Mouse (Mus musculus): ENCODE measurements around the gene Hspg2.
"Not testable (repeated sequence)": the region's sequence is repeated elsewhere in the genome, so short reads cannot be mapped to it uniquely, and the experiment has no call there.

Gene Hspg2

GRCm38 (mm10) chr4:137468260-137469080 lies at the start of gene Hspg2:
TSS of gene Hspg2 (plus strand) at chr4:137468769.
- peak; percentile 86 to 89 for DNase-seq (ENCODE audit: low spot score in 2 of 2)

- DNase-seq (ENCODE audit: low spot score in 2 of 2), result no peak
Measured at GRCm38 (mm10) chr4:137430502-137430901, 38.1 kb upstream of the Hspg2 start, which contains the start of gene Cela3b. TSS of gene Cela3b (minus strand) at chr4:137430540.

DNA sequence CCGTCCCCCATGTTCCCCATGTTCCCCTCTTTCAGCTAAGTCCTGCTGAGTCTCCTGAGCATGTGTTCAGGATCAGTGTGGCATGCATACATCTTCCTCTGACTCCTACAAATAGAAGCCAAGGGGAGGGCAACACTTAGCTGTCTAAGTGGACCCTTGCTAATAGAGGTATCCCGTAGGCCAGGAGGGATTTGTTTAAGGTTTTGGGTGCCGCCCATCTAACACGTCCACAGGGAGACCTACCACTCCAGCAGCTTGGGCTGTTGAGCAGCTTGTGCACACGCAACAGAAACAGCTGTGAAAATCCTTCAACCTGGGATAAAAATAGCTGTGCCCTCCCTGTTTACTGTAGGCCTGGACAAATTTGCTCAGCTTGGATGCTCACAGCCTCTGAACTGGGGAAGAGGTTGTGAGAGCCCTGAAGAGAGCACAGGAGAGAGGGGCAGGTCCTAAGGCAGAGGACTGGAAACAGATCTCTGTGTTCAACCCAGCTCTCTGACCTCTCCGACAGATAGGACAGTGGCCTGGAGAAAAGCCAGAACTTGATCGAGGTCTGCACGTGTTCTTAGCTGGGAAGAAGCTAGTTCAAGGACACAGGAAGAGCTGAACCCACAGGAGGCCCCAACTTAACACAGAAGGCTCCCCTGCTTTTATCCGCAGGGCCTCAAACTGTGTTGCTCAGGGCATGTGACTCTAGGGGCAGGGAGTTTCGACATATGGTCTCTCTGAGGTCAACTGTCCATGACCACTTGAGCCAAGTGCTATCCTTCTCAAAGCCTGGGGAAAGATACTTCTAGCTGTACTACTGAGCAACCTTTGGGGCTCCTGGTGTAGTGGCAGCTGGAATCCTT lies 35.6 kb upstream of the Hspg2 start:
- not testable (repeated sequence) for DNase-seq (ENCODE audit: low spot score in 2 of 2)

DNA sequence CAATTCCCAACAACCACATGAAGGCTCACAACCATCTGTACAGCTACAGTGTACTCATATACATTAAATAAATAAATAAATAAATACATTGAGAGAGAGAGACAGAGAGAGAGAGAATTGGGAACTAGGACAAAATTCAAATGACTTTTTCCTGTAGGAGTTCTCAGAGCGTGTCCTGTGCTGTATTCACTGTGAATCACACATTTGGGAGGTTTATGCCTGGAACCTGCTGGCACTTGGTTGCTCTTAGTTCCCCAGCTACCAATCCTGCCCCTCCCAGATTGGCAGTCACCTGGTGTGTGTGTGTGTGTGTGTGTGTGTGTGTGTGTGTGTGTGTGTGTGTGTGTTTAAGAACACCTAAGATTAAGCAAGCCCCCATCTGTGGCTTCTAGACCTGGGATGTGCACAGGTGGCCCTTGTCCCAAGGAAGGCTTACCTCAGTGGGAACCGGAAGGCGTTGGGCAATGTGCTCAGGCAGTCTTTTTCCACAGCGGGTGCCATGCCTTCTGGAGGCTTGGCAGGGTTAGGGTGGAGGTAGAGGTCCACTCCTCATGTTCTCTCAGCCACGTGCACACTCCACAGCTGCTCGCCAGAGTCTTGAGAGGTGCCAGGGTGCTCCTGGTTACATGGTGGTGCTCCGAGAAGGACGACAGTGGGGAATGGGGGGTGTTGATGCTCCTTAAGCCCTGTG lies 31.4 kb upstream of the Hspg2 start:
- no peak for DNase-seq (ENCODE audit: low spot score in 2 of 2)

DNA sequence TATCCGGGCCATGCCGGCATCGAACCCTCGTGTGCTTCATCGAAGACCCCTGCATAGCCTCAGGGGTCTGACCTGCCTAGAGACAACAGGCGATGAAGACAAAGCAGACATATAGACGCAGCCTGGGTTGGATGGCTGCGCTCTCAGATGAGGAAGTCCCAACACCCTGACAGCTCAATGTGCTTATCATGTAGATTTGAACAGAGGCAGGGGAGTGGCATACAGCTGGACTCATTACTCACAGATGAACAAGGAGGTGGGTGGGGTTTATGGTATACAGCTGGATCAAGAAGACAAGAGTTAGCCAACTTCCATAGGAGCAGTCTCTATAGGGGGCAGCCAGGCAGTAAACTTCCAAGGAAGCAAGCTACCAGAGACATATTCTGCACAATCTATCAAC lies 29.7 kb upstream of the Hspg2 start:
- no peak for DNase-seq (ENCODE audit: low spot score in 2 of 2)

- no peak for DNase-seq (ENCODE audit: low spot score in 2 of 2)
Measured at GRCm38 (mm10) chr4:137441332-137441731, 27.2 kb upstream of the Hspg2 start.

DNA sequence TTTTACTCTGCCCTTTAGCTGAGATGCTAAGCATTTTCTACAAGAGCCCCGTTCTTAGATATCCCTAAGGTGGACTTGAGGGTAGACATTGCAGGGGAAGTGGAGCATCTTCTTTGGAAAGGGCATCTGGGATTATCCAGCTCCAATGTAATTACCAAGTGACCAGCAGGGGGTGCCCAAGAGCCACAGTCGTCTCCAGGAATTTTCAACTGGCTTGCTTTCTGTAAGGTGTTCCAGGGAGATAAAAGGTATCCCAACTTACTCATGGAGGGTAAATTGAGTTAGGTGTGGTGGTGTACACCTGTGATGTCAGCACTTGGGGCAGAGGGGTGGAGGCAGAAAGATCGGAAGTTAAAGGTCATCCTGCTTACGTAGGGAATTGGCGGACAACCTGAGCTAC lies 24.9 kb upstream of the Hspg2 start:
- peak in 1 of 2 experiments; percentile 14 for DNase-seq (ENCODE audit: low spot score in 2 of 2)

DNA sequence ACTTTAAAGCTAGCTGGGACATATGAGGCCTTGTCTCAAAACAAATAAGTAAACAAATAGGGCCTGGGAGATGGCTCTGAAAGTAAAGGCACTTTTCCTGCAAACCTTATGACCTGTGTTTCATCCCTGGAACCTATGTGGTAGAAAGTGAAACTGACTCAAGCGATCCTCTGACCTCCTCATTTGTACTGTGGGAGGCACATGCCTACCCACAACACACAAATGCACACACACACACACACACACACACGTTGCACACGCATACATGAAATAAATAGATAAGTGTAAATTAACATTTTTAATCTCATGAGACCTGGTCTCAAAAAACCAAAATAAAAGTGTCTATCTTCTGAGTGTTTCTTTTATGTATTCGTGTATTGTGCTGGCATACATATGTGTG lies 22.7 kb upstream of the Hspg2 start:
- no peak for DNase-seq (ENCODE audit: low spot score in 2 of 2)

DNA sequence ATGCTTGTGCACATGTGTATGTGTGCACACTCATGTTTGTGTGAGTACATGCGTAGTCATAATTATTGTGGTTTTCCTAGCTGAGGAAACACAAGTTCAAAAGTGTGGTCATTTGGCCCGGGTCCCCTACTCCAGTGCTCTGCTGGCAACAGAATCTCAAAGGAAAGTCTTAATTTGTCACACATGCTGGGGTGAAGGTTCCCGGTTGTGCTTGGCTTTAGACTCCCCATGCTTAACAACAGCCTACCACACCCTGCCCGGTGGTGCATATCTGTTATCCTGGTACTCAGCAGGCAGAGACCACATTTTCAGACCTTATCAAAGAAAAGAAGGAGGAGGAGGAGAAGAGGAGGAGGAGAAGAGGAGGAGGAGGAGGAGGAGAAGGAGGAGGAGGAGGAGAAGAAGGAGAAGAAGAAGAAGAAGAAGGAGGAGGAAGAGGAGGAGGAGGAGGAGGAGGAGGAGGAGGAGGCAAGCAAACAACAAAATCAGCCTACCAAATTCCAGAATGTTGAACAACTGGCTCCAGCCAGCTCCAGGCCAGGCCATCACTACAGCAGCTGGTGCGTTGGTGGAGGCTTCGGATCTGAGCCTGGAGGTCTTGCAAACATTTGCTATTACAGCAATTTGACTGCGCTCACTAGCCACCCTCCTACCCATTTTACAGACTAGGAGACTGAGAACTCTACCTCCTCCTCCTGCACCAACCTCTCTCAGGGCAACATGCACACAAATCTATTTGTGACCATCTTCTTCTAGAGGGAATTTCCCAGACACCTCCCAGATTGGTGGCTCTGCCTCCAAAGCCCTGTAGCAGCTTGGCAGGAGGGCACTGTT lies 21.0 kb upstream of the Hspg2 start:
- no peak for DNase-seq (ENCODE audit: low spot score in 2 of 2)

GRCm38 (mm10) chr4:137448197-137448596 lies 20.4 kb upstream of the Hspg2 start:
- no peak for DNase-seq (ENCODE audit: low spot score in 2 of 2)

- no peak for DNase-seq (ENCODE audit: low spot score in 2 of 2)
Measured at GRCm38 (mm10) chr4:137448641-137449040, 19.9 kb upstream of the Hspg2 start.

DNA sequence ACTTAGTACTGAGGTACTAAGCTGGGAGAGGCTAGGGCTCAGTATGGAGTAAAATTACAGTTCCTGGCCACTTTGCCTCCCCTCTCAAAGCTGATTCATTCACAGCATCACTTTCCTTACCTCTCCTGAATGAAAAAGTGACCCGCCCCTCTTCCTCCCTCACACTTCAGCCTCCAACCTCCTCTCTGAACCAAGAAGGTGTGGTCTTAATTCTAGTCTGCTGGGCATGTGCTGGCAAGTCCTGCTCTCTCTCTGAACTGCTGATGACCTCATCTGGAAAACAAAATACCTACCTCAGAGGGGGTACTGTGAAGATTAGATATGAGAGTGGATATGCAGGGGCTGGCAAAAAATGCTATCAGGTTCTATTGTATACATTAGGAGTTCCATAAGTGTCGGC lies 19.4 kb upstream of the Hspg2 start:
- no peak for DNase-seq (ENCODE audit: low spot score in 2 of 2)

DNA sequence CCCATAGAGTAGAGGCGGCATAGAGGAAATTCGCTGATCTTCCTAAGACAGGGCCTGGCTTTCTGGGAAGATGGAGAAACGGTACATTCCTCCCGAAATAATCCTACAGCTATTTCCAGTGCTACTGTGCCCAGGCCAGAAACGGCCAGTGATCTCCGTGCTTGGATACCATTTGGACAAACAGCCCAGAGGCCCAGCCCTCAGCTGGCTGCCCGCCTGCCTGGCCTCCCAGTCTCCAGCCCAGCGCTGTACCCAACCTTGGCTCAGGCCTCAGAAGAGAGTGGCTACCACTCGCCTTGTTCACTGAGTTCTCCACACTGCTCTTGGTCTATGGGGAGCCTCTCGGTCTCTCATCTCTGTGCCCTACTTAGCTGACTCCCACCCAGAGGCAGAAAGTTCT lies 18.9 kb upstream of the Hspg2 start:
- DNase-seq (ENCODE audit: low spot score in 2 of 2), result no peak

DNA sequence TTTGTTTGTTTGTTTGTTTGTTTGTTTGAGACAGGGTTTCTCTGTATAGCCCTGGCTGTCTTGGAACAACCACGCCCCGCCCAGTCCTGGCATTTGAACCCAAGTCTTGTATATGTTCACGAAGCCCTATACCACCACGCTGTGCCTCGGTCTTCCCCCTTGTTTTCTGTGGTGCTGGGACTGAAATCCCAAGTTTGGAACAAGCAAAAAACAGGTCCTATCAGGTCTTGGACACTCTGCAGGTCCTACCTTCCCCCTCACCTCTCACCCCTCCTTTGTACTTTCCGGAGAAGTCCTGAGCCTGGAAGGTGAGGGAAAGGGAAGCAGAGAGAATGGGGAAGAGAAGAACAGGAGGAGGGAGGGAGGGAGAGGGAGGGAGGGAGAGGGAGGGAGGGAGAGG lies 16.4 kb upstream of the Hspg2 start:
- DNase-seq (ENCODE audit: low spot score in 2 of 2), result no peak

DNA sequence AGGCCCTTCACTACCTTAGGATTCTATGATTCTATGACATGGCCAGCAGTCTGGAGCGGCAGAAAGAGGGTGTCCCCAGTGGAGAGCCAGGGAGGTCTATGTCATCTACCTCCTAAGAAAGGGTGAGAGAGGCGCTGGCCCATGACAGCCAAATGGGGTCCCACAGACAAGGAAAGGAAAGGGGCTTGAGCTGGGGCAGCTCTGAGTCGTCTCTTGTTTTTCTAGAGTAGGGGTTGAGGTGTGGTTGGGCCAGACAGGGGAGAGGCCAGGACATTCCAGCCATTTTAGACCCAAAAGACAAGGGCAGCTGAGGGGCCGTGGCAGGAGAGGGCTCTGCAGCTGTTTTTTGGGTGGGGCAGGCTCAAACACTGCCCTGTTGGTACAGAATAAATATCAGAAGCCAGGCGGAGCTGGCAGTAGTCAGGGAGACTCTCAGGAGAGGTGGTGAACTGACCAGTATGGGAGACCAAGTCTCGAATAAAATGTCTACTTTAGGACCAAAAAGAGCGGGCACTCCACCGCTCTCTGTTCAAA lies 15.3 kb upstream of the Hspg2 start, which contains the start of gene 1700013G24Rik:
1700013G24Rik (plus strand) TSS at position 51 of the 534 bp plus-strand sequence.
- DNase-seq (ENCODE audit: low spot score in 2 of 2), result no peak

- DNase-seq (ENCODE audit: low spot score in 2 of 2), result no peak
Measured at GRCm38 (mm10) chr4:137454582-137454981, 14.0 kb upstream of the Hspg2 start.

DNA sequence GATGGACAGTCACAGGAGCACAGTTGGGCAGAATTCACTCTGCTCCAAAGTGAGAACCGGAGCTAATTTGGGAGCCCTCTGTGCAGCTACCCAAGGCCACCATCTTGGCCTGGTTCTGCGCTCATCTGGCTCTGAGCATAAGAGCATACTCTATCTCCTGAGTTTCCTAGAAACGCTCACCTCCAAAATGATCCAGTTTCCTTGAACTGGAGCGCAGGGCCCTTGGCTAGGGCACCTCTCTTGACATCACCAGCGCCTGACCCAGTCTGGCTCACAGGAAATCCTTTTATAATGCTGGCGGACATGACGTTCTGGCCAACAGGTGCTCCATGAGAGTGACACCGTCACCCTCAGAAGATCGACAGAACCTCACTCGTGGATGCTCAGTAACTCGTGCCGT lies 12.0 kb upstream of the Hspg2 start:
- DNase-seq (ENCODE audit: low spot score in 2 of 2), result no peak

GRCm38 (mm10) chr4:137457292-137457691 lies 11.3 kb upstream of the Hspg2 start:
- DNase-seq (ENCODE audit: low spot score in 2 of 2), result no peak

DNA sequence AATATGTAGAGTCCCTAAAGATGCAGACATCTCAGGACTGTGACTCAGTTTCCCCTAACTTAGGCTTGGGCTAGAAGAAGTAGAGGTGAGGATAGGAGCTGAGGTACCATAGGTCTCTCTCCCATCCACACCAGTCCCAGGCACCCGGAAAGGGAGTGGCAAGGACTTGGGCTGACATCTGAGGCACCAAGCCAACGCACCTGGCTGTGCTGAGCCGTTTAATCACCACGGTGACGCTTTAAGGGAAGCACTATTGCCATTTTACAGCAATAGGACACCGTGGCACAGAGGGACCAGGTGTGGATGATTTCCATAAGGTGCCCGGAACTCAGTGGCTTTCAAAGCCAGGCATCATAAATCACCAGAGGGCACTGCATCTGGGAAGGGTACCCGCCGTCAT lies 10.3 kb upstream of the Hspg2 start:
- DNase-seq (ENCODE audit: low spot score in 2 of 2), result no peak

GRCm38 (mm10) chr4:137458861-137459260 lies 9.7 kb upstream of the Hspg2 start:
- DNase-seq (ENCODE audit: low spot score in 2 of 2), result no peak

DNA sequence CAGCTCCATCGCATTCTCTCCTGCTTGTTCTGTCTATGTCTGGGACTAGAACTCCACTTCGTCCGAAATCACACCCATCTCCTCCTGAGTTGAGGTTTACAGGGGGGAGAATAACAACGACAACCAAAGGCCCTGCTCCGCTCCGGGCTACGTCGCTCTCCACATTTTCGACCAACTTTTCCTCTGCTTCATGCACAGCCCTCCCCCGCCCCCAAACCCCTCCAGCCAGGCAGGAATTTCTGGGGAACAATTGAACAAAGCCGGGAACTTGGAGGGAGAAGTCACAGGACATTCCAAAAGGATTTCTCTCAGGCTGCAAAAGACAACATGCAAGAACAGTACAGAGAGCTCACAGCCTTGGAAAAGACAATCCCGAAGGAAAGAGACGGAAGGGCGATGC lies 7.9 kb upstream of the Hspg2 start:
- DNase-seq (ENCODE audit: low spot score in 2 of 2), result no peak

Data from spleen, postnatal 36 days (tissue).